Mouse (Mus musculus) limb, embryonic 11.5 days (tissue): ENCODE data around the gene Lap3. TPM values are rescaled to one million over a fixed set of nuclear protein-coding genes. Genes with fewer than 3 reads are reported as not detected.

Experiments used
- ATAC-seq: fragments of 200-750 bp; cut with Nextera tagmentation; 2 replicates; pipeline ENCODE4 v1.8.0; 2017; ENCODE audit warnings: low read depth; ENCODE audit not compliant: insufficient number of reproducible peaks, low FRiP score, low TSS enrichment
- DNase-seq: peaks from one replicate; pipeline ENCODE4 v3.0.0-alpha.2; 2015; ENCODE audit warnings: low spot score
- H3K27ac ChIP-seq: fragments of 300-500 bp; sonication (generic); replicated peaks from 2 replicates; pipeline ENCODE4 v1.5.1; 2014; ENCODE audit warnings: low read depth, mild to moderate bottlenecking, low read length
- H3K27me3 ChIP-seq: fragments of 300-500 bp; sonication (generic); 2 replicates; pipeline ENCODE4 v1.6.1; 2014; ENCODE audit warnings: mild to moderate bottlenecking, low read length, mixed read lengths; ENCODE audit not compliant: control insufficient read depth, insufficient read depth
- H3K36me3 ChIP-seq: fragments of 300-500 bp; sonication (generic); 2 replicates; pipeline ENCODE4 v1.6.1; 2014; ENCODE audit warnings: mild to moderate bottlenecking, low read length, moderate library complexity, mixed read lengths; ENCODE audit not compliant: control insufficient read depth, insufficient read depth
- H3K4me1 ChIP-seq: fragments of 300-500 bp; sonication (generic); 2 replicates; pipeline ENCODE4 v1.6.1; 2014; ENCODE audit warnings: low read length, mixed read lengths; ENCODE audit not compliant: control insufficient read depth, insufficient read depth
- H3K4me2 ChIP-seq: fragments of 300-500 bp; sonication (generic); 2 replicates; pipeline ENCODE4 v1.6.1; 2014; ENCODE audit warnings: low read depth, mild to moderate bottlenecking, moderate library complexity; ENCODE audit not compliant: severe bottlenecking
- H3K4me3 ChIP-seq: fragments of 300-500 bp; sonication (generic); 2 replicates; pipeline ENCODE4 v1.5.1; 2014; ENCODE audit warnings: low read depth, low read length
- H3K9ac ChIP-seq: fragments of 300-500 bp; sonication (generic); 2 replicates; pipeline ENCODE4 v1.6.1; 2014; ENCODE audit warnings: mild to moderate bottlenecking, low read length
- H3K9me3 ChIP-seq: fragments of 300-500 bp; sonication (generic); 2 replicates; pipeline ENCODE4 v1.6.1; 2016; ENCODE audit warnings: low read length; ENCODE audit not compliant: control insufficient read depth
- WGBS: fragments of 180-500 bp; shearing (Covaris S2); extraction: QIAGEN DNeasy Blood & Tissue Kit; methylation state at CpG from one replicate; pipeline ENCODE4 v1.1.7; 2014; 5-methylcytosine and 5-hydroxymethylcytosine counted together
- polyA plus RNA-seq: library from polyadenylated mRNA; unstranded; fragments of >200 nt; fragmentation: Nextera tagmentation; extraction: Ambion mirVana; gene quantifications from 2 replicates; pipeline ENCODE4 v1.2.1, GENCODE M21; 2014

Lap3 gene
- polyA plus RNA-seq: 98.3 and 104 TPM in 2 replicates

DNA sequence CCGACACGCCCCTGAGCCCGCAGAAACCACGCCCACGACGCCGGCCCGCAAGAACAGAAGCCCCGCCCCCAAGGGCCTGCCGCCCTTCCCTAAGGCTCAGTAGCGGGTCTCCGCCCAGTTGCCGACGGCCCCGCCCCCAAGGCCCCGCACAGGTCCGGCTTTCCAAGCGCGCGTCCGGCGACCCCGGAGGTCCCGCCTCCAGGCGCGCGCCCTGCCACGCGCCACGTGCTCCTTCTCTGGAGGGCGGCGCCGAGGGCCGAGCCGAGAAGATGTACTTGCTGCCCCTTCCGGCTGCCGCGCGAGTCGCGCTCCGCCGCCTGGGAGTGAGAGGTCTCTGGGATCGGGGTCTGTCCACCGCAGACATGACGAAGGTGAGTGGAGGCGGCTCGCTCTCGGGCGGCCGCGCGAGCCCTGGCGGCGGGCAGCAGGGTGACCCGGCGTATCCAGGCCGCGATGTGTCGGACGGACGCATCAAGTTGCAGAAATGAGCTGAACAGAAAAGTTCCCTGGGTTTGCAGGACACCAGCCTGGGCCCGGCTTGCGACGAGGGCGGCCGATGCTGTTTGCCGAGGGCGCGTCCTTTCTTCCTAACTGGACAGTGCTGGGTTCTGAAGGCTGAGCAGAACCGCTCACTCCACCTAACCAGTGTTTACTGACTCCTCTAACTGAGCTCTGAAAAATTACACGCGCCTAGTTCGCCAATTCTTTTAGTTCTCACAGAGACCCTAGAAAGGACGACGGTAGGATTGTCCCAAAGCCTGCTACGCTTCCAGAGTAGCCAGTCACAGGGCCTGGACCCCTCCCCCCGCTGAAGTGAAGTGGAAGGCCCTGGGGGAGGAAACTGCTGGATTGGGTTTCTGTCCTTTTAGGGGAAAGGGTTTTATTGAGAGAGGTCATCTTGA lies at the start of gene Lap3:
Gene Lap3, plus strand, starts transcription at position 184 of the 902 bp plus-strand sequence.
- Histone ChIP-seq H3K27me3 (no peaks in the 10 kb centered on the region), H3K4me3 (peak within 1 kb of the TSS; percentile 62), H3K4me1 (peaks cover 5% of the 10 kb centered on the region; the same call in 1 of the 2 replicates), H3K9me3 (no peaks in the 10 kb centered on the region), H3K9ac (peak within 1 kb of the TSS; percentile 84), H3K27ac (no peak within 1 kb of the TSS), H3K4me2 (peak within 1 kb of the TSS; percentile 69), H3K36me3 (no peaks in the 10 kb centered on the region; the same call in 1 of the 2 replicates)
- ATAC-seq: peak; percentile 95
- DNase-seq: peak; percentile 99
- under 1% methylated on average over 77 of the region's 78 CpGs for whole genome bisulfite sequencing

- Histone ChIP-seq H3K4me1 (peaks cover 3% of the 10 kb centered on the region; the same call in 1 of the 2 replicates), H3K4me2 (no peak overlapping the region), H3K4me3 (no peak overlapping the region), H3K36me3 (no peaks in the 10 kb centered on the region), H3K9me3 (no peaks in the 10 kb centered on the region), H3K9ac (no peak overlapping the region), H3K27me3 (no peaks in the 10 kb centered on the region), H3K27ac (no peak overlapping the region)
- ATAC-seq (no peak), DNase-seq (no peak)
- 80% methylated on average over 8 of the region's 8 CpGs for WGBS
These were observed 48.9 kb upstream of the Lap3 start for GRCm38 (mm10) chr5:45444130-45444832.

- 73% methylated on average over 5 of the region's 5 CpGs for WGBS
- H3K27me3 ChIP-seq: no peaks in the 10 kb centered on the region
- no peak overlapping the region for H3K9ac ChIP-seq
- peaks cover 3% of the 10 kb centered on the region; the same call in 1 of the 2 replicates for H3K4me1 ChIP-seq
- no peak overlapping the region for H3K27ac ChIP-seq
- DNase-seq: no peak
- no peak overlapping the region for H3K4me3 ChIP-seq
- no peak for ATAC-seq
- H3K36me3 ChIP-seq: no peaks in the 10 kb centered on the region
- no peaks in the 10 kb centered on the region for H3K9me3 ChIP-seq
- peak overlapping the region; percentile 95 for H3K4me2 ChIP-seq
These were observed 44.5 kb upstream of the Lap3 start for GRCm38 (mm10) chr5:45448676-45449075.

- H3K4me1 ChIP-seq: peaks cover 3% of the 10 kb centered on the region; the same call in 1 of the 2 replicates
- peak; percentile 27 for DNase-seq
- H3K4me3 ChIP-seq: peak overlapping the region; percentile 66
- no peak overlapping the region for H3K27ac ChIP-seq
- no peaks in the 10 kb centered on the region for H3K9me3 ChIP-seq
- no peak overlapping the region; the same call in 1 of the 2 replicates for H3K9ac ChIP-seq
- 3% methylated on average over 8 of the region's 8 CpGs for WGBS
- peak overlapping the region; percentile 95 for H3K4me2 ChIP-seq
- no peaks in the 10 kb centered on the region for H3K36me3 ChIP-seq
- ATAC-seq: no peak
- no peaks in the 10 kb centered on the region for H3K27me3 ChIP-seq
These were observed 44.0 kb upstream of the Lap3 start for GRCm38 (mm10) chr5:45449206-45449605.

DNA sequence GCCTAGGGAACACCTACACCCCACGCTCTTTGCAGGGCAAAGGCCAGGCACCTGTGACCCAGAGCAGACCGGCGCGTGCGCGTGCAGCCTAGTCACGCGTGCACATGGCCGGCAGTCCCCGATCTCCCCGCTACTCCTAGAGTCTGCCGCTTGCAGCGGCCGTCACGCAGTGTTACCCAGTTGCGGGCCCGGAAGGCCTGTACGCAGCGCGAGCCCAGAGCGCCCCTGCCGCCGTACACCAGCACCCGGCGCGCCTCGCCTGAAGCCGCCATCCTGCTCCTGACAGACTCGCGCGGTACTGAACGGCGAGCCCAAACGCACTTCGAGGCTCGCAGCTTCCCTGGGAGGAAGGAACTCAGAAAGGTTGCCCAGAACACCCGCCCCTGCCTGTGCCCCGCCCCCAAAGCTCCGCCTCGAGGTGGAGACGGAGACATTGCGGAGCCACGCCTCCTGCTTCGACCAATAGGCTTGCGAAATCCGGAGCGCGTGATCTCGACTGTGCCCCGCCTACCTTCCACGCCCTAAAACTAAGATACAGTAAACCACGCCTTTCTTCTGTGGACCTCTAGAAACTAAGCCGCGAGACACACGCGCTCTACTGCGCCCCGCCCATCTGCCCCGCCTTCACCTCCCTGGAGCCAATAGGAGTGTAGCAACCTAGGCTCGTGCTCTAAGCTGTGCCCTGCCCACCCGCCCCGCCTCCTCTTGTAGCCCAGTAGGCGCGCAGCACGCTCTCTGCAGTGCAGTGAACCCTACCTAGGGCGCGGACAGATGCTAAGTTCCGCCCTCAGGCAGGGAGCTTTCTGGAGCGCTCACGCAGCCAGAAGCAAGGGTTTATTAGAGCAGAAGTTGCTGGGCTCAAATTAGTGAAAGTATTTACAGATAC lies 43.1 kb upstream of the Lap3 start, which contains the start of gene Qdpr:
Gene Qdpr, minus strand, starts transcription at position 406 of the 886 bp plus-strand sequence.
- DNase-seq: peak; percentile 99
- peak within 1 kb of the TSS; percentile 78 for H3K9ac ChIP-seq
- ATAC-seq: peak; percentile 100
- WGBS: 0% methylated on average over 70 of the region's 70 CpGs
- H3K9me3 ChIP-seq: no peaks in the 10 kb centered on the region
- peak within 1 kb of the TSS; percentile 66 for H3K4me3 ChIP-seq
- peaks cover 3% of the 10 kb centered on the region; the same call in 1 of the 2 replicates for H3K4me1 ChIP-seq
- H3K36me3 ChIP-seq: no peaks in the 10 kb centered on the region
- peak within 1 kb of the TSS; percentile 95 for H3K4me2 ChIP-seq
- H3K27me3 ChIP-seq: no peaks in the 10 kb centered on the region
- H3K27ac ChIP-seq: 0 out of 2 replicates have a peak within 1 kb of the TSS, but pooled peaks have one; percentile 42

- ATAC-seq (no peak), DNase-seq (no peak)
- no peaks in the 10 kb centered on the region for H3K36me3 ChIP-seq
- no peak within 1 kb of the TSS for H3K9ac ChIP-seq
- no peaks in the 10 kb centered on the region for H3K9me3 ChIP-seq
- 77% methylated on average over 6 of the region's 6 CpGs for WGBS
- no peak within 1 kb of the TSS for H3K27ac ChIP-seq
- H3K27me3 ChIP-seq: no peaks in the 10 kb centered on the region
- H3K4me1 ChIP-seq: peaks cover 3% of the 10 kb centered on the region; the same call in 1 of the 2 replicates
- H3K4me2 ChIP-seq: no peak within 1 kb of the TSS
- no peak within 1 kb of the TSS for H3K4me3 ChIP-seq
These were observed 39.7 kb upstream of the Lap3 start, which contains the start of gene Clrn2 for GRCm38 (mm10) chr5:45453451-45453850. Clrn2 (plus strand) TSS chr5:45453751.

DNA sequence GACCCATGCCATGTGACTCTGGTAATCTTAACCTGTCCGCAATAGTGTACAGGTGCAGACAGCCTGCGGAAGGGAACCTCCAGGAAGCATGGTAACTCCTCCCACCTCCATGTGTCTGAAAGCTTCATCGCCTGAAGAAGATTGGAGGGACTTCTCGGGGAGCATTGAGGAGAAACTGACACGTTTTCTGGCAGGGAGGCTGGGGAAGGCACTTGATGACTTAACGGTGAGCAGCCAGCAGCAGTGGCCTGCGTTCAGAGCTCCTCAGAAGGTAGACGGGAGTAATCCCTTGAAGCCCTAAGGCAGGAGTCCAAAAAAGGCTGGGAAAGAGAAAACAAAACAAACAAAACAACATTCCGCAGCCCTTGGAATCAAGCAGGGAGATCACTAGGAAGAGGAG lies 38.7 kb upstream of the Lap3 start:
- 47% methylated on average over 9 of the region's 9 CpGs for WGBS
- ATAC-seq: no peak

More for the DNA sequence above, 38.7 kb upstream of the Lap3 start:
- Histone ChIP-seq H3K4me1 (no peaks in the 10 kb centered on the region), H3K4me3 (no peak overlapping the region), H3K27ac (no peak overlapping the region), H3K4me2 (no peak overlapping the region), H3K9me3 (no peaks in the 10 kb centered on the region), H3K36me3 (no peaks in the 10 kb centered on the region), H3K9ac (no peak overlapping the region), H3K27me3 (no peaks in the 10 kb centered on the region)
- DNase-seq: no peak
